Mouse (Mus musculus) embryonic fibroblast, embryonic 13.5 days (primary cell): ENCODE results near the gene Stpg2.
"Not testable (repeated sequence)": the region's sequence is repeated elsewhere in the genome, so short reads cannot be mapped to it uniquely, and the experiment has no call there.

Experiments
- CTCF ChIP-seq: IDR thresholded peaks from 2 replicates; pipeline ENCODE4 v1.5.1; 2011; ENCODE audit warnings: mild to moderate bottlenecking, control low read depth, low read length, moderate library complexity, borderline replicate concordance; ENCODE audit not compliant: insufficient read depth
- POLR2A ChIP-seq: IDR thresholded peaks from 2 replicates; pipeline ENCODE4 v1.6.1; 2011; ENCODE audit warnings: low read depth, mild to moderate bottlenecking, control low read depth, low read length, moderate library complexity

- TF ChIP-seq POLR2A, CTCF: not testable (repeated sequence)
Measured at GRCm38 (mm10) chr3:139704238-139704637, 498.7 kb downstream of the Stpg2 start.
